Mouse (Mus musculus) c-Kit-positive CD71-positive TER-119-positive erythroid progenitor cells, embryonic 14.5 days (primary cell): ENCODE data around the gene Nrk.

Source experiments
- DNase-seq: peaks from one replicate; pipeline ENCODE4 v3.0.0-alpha.2; 2013; ENCODE audit warnings: low spot score

Gene Nrk

GRCm38 (mm10) chrX:138914041-138914776 is at the start of gene Nrk:
Gene Nrk (plus strand): TSS chrX:138914430.
- DNase-seq, result no peak

GRCm38 (mm10) chrX:138913366-138913765 is 864 bp upstream of the Nrk start:
- DNase-seq, result no peak

GRCm38 (mm10) chrX:138914777-138915114 is 516 bp downstream of the Nrk start:
- DNase-seq, result no peak

- no peak for DNase-seq
These were observed 4.8 kb downstream of the Nrk start for GRCm38 (mm10) chrX:138919030-138919429.

GRCm38 (mm10) chrX:138943905-138944304 is 29.7 kb downstream of the Nrk start:
- no peak for DNase-seq

- DNase-seq, result no peak
These were observed 46.5 kb downstream of the Nrk start for GRCm38 (mm10) chrX:138960713-138961112.

GRCm38 (mm10) chrX:138978501-138978900 is 64.3 kb downstream of the Nrk start:
- no peak for DNase-seq

GRCm38 (mm10) chrX:138979249-138979648 is 65.0 kb downstream of the Nrk start:
- no peak for DNase-seq

- DNase-seq, result no peak
These were observed 100.3 kb downstream of the Nrk start for GRCm38 (mm10) chrX:139014524-139014923.

- no peak for DNase-seq
These were observed 102.3 kb downstream of the Nrk start for GRCm38 (mm10) chrX:139016540-139016939.

GRCm38 (mm10) chrX:139026532-139027097 is 112.4 kb downstream of the Nrk start:
- no peak for DNase-seq

- no peak for DNase-seq
These were observed 113.1 kb downstream of the Nrk start for GRCm38 (mm10) chrX:139027296-139027695.

GRCm38 (mm10) chrX:139027909-139028308 is 113.7 kb downstream of the Nrk start:
- DNase-seq, result no peak

GRCm38 (mm10) chrX:139037666-139038065 is 123.4 kb downstream of the Nrk start:
- DNase-seq, result no peak

GRCm38 (mm10) chrX:139039314-139039713 is 125.1 kb downstream of the Nrk start:
- DNase-seq, result no peak

- DNase-seq, result no peak
These were observed 126.9 kb downstream of the Nrk start for GRCm38 (mm10) chrX:139041148-139041547.

- no peak for DNase-seq
These were observed 137.7 kb downstream of the Nrk start for GRCm38 (mm10) chrX:139051976-139052375.

- DNase-seq, result no peak
These were observed 138.9 kb downstream of the Nrk start for GRCm38 (mm10) chrX:139053149-139053548.
